Mouse (Mus musculus) cerebellum, adult 2 months (tissue): ENCODE measurements around the gene Srsf4. TPM values are rescaled to one million over a fixed set of nuclear protein-coding genes. Genes with fewer than 3 reads are reported as not detected.

Experiments used
- DNase-seq, 2 experiments: peaks; one replicate each; pipeline ENCODE4 v3.0.0; 2021
- H3K27ac ChIP-seq: fragments of 200-500 bp; 2 replicates; pipeline ENCODE4 v1.5.1; 2012; ENCODE audit warnings: low read length, control low read depth, inconsistent platforms; ENCODE audit not compliant: insufficient read depth
- H3K27me3 ChIP-seq: fragments of 200-500 bp; 2 replicates; pipeline ENCODE4 v1.6.1; 2012; ENCODE audit warnings: inconsistent platforms, mild to moderate bottlenecking, low read length, moderate library complexity; ENCODE audit not compliant: control insufficient read depth, insufficient read depth
- H3K4me1 ChIP-seq: fragments of 200-500 bp; 2 replicates; pipeline ENCODE4 v1.6.1; 2011; ENCODE audit warnings: low read length; ENCODE audit not compliant: control insufficient read depth, insufficient read depth
- H3K4me3 ChIP-seq: fragments of 200-500 bp; replicated peaks from 2 replicates; pipeline ENCODE3; 2011; ENCODE audit warnings: mild to moderate bottlenecking, low read depth, low read length, control low read depth; ENCODE audit not compliant: insufficient read depth
- CTCF ChIP-seq: fragments of 200-500 bp; IDR thresholded peaks from 2 replicates; pipeline ENCODE4 v1.5.1; 2011; ENCODE audit warnings: low read depth, mild to moderate bottlenecking, control low read depth, low read length, moderate library complexity, borderline replicate concordance; ENCODE audit not compliant: insufficient read depth
- POLR2A ChIP-seq: fragments of 200-500 bp; IDR thresholded peaks from 2 replicates; pipeline ENCODE4 v1.6.1; 2011; ENCODE audit warnings: low read length, control low read depth, borderline replicate concordance; ENCODE audit not compliant: insufficient read depth
- WGBS: fragments of 180-500 bp; shearing (Covaris S2); methylation state at CpG from one replicate; pipeline ENCODE4 v1.1.7; 2018; 5-methylcytosine and 5-hydroxymethylcytosine counted together
- polyA plus RNA-seq: library from polyadenylated mRNA; depleted of rRNA; stranded (reverse); fragments of >200 nt; gene quantifications from 2 replicates; pipeline ENCODE4 v1.2.3, GENCODE M21; 2012; rRNA removed

Gene Srsf4
- polyA plus RNA-seq, 1 experiment: 81.9 TPM

GRCm38 (mm10) chr4:131929146-131929545 lies 55.7 kb downstream of the Srsf4 start:
- Histone ChIP-seq H3K27ac (no peak overlapping the region), H3K27me3 (no peaks in the 10 kb centered on the region), H3K4me3 (no peak overlapping the region), H3K4me1 (no peaks in the 10 kb centered on the region)
- TF ChIP-seq CTCF (no peak), POLR2A (no peak)
- WGBS: 81% methylated on average over 6 of the region's 6 CpGs
- DNase-seq: no peak

- no peak for DNase-seq
- WGBS: 72% methylated on average over 2 of the region's 2 CpGs
- Histone ChIP-seq H3K27ac (0 out of 2 replicates have a peak overlapping the region, but pooled peaks have one; percentile 50), H3K4me1 (peaks cover 22% of the 10 kb centered on the region), H3K4me3 (no peak overlapping the region), H3K27me3 (no peaks in the 10 kb centered on the region)
- TF ChIP-seq POLR2A (no peak), CTCF (no peak)
Observed at GRCm38 (mm10) chr4:131939459-131939858, 66.0 kb downstream of the Srsf4 start.

DNA sequence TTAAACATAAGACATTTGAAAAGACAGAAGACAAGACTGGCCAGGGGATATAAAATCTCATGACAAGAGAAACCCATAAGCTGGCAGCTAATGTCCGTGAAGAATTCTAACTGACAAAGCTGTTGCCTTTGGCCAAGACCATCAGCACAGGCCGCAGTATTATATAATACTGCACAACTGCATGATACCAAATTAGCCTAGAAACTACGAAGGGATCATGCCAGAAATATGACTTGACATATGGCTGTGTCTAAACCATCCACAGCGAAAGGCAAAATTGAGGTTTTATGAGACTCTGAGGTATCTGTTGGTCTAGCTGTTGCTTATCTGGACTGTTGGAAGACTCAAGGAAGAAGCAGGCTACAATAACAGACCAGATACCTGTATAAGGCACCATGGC lies 67.4 kb downstream of the Srsf4 start:
- 16% methylated on average over 4 of the region's 4 CpGs for whole genome bisulfite sequencing
- Histone ChIP-seq H3K4me3 (no peak overlapping the region), H3K27me3 (no peaks in the 10 kb centered on the region), H3K27ac (no peak overlapping the region), H3K4me1 (peaks cover 22% of the 10 kb centered on the region)
- TF ChIP-seq CTCF (no peak), POLR2A (no peak)
- DNase-seq: peak in 1 of 2 experiments; percentile 79

DNA sequence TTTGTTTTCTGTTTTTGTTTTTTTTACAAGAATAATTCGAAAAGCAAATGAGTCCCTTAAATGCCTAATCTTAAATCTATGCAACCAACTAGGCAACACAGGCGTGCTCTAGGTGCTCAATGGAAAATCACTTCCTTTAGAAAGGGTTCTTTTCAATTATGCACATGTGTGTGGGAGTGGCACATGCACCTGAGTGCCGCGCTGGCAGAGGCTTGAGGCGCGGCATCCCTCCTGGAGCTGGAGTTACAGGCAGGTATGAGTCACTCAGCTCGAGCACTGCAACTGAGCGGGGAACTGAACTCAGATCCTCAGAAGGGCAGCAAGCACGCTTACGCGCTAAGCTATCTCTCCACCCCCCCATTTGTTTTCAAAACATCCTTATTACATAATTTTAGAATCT lies 74.4 kb downstream of the Srsf4 start:
- Histone ChIP-seq H3K4me3 (no peak overlapping the region), H3K4me1 (no peaks in the 10 kb centered on the region), H3K27ac (no peak overlapping the region), H3K27me3 (no peaks in the 10 kb centered on the region)
- WGBS: 88% methylated on average over 11 of the region's 11 CpGs
- TF ChIP-seq CTCF (no peak), POLR2A (no peak)
- DNase-seq: peak in 1 of 2 experiments; percentile 14

DNA sequence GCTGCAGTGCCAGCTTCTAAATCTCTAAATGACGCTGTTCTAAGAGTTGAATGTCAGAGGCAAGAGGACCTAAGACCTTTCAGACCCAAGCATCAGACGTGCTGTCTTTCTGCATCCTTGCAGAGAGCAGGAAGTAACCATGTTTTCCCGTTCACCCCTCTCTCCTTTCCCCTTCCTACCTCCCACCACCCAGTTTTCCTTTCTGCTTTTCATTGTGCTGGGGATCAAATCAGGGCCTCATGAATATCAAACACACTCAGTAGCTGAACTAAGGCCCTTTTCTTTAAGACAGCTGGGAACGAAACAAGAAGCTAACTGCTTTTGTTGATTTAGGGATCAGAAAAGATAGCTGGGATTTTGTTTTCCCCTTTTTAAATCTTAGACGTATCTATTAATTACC lies 76.5 kb downstream of the Srsf4 start:
- Histone ChIP-seq H3K4me1 (no peaks in the 10 kb centered on the region), H3K27ac (no peak overlapping the region), H3K4me3 (no peak overlapping the region), H3K27me3 (no peaks in the 10 kb centered on the region)
- 57% methylated on average over 5 of the region's 5 CpGs for whole genome bisulfite sequencing
- no peak for DNase-seq
- TF ChIP-seq POLR2A (no peak), CTCF (no peak)

- no peak overlapping the region for H3K27ac ChIP-seq
- H3K27me3 ChIP-seq: no peaks in the 10 kb centered on the region
- no peak for DNase-seq
- no peaks in the 10 kb centered on the region for H3K4me1 ChIP-seq
- no peak overlapping the region for H3K4me3 ChIP-seq
- 75% methylated on average over 8 of the region's 8 CpGs for WGBS
- no peak for TF ChIP-seq POLR2A
Observed at GRCm38 (mm10) chr4:131950657-131951056, 77.2 kb downstream of the Srsf4 start.

Other genes with a start within 250 kb of the Srsf4 start
- 46.1 and 47.3 TPM in 2 replicates for gene Ptpru, start 35.3 kb upstream of the Srsf4 start, polyA plus RNA-seq
- 41.0 and 43.8 TPM in 2 replicates for gene Mecr, start 30.1 kb upstream of the Srsf4 start, polyA plus RNA-seq
- 26.3 and 29.5 TPM in 2 replicates for gene Tmem200b, start 48.2 kb downstream of the Srsf4 start, polyA plus RNA-seq
- gene Gm10300, start 201.1 kb downstream of the Srsf4 start, polyA plus RNA-seq: 0.15 and 0.24 TPM in 2 replicates
- 174 and 192 TPM in 2 replicates for gene Epb41, start 201.7 kb downstream of the Srsf4 start, polyA plus RNA-seq